Comparison of ENCODE assay signal across 30 mouse cellular contexts in genomic region chr2:155710557-155710956, GRCm38 (mm10). TPM values are rescaled to one million over a fixed set of nuclear protein-coding genes. Genes with fewer than 3 reads are reported as not detected.
"Had no signal": no experiment of that assay in that cellular context is flagged by ENCODE, and none has a peak within 500 bp of the region (broad histone marks: within the 10 kb centered on the region; RNA-seq: fewer than 3 reads in every experiment).

No protein-coding gene starts in this region.

- ATAC-seq: intestine, postnatal 0 days; liver, postnatal 0 days; lung, postnatal 0 days had no signal

- DNase-seq: kidney, adult 2 months; kidney, postnatal 10 days; kidney, postnatal 4 days; liver, postnatal 0 days; lung, embryonic 14.5 days; midbrain, embryonic 14.5 days; right cerebral cortex, adult 18-20 months; right cerebral cortex, postnatal 14 days; right cerebral cortex, postnatal 4 days; thymus, adult 2 months; thymus, postnatal 25 days had no signal

RNA-seq across cellular contexts. Expression of gene Gm17581, which starts 25.1 kb away (rescaled TPM):
- total RNA-seq: layer of hippocampus, adult 18-20 months; layer of hippocampus, postnatal 14 days; left cerebral cortex, adult 18-20 months; left cerebral cortex, postnatal 25 days; megakaryocyte-erythroid progenitor cell, adult 5-6 weeks; midbrain, postnatal 0 days had no signal
- polyA plus RNA-seq: intestine, postnatal 0 days; kidney, adult 2 months; kidney, embryonic 14.5 days; limb, embryonic 11.5 days; limb, embryonic 15.5 days; liver, embryonic 11.5 days; liver, embryonic 14.5 days; liver, postnatal 0 days; lung, embryonic 14.5 days; lung, postnatal 0 days; macrophage; midbrain, embryonic 11.5 days; midbrain, embryonic 14.5 days; midbrain, postnatal 0 days; neural tube, embryonic 11.5 days; neural tube, embryonic 14.5 days; stomach, embryonic 14.5 days; stomach, postnatal 0 days; thymus, adult 2 months had no signal

RNA-seq across cellular contexts. Expression of gene Procr, which starts 40.4 kb away (rescaled TPM):
- total RNA-seq: megakaryocyte-erythroid progenitor cell, adult 5-6 weeks had no signal
